Mouse (Mus musculus) mesoderm, embryonic 11.5 days (tissue): ENCODE results near the gene Zfp316.

Source experiments
- DNase-seq: peaks from one replicate; pipeline ENCODE4 v3.0.0-alpha.2; 2012; ENCODE audit warnings: low read depth, low spot score

The Zfp316 gene

DNA sequence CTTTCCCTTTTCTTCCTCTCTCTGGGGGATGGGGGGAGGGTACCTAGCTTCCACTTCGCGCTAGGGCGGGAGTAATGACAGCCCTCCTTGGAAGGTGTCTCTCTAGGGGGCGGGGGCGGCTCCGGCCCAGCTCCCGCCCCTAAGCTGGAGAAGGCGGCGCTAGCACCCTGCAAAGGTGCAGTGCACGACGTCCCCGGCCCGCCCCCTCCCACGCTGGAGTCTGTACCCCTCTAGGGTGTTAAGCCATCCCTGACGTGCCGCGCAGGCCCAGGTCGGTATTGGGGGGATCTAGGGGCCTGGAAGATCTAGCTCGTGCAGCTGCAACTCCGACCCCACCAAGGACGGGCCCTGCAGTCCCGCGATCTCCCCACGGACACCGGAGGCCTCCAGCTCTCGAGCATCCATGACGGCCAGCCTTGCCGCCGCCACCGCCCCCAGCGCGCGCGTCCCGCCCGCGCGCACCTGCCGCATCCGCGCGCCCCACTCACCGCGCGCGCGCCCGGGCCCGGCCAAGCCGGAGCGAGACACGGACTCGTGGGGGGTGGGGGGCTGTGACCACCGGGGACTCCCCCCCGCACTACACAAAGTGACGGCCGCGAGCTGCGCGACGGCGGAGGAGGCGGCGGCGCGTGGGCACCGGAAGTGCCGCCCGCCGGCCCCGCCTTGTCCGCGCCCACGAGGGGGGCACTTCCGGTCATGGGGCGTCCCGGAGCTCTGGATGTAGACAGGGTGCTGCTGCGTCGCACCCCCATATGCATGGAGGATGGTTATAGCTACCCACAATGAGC, at the start of gene Zfp316:
Zfp316 (minus strand) TSS at position 660 of the 788 bp plus-strand sequence.
- DNase-seq: peak; percentile 58

DNA sequence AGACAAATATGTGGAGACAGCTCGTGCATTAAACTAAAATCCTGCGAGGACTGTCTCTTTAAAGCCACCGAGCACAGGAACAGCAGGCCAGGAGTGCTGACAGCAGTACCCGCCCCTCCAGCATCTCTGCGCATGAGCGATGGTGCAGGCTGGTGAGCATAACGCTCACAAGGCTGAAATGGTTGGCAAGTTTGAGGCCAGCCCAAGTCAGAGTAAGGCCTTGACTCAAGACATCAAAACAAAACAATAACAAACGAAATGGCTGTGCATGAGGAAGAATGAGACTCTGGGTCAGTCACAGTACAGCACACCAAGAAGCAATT, 47.4 kb upstream of the Zfp316 start:
- DNase-seq: no peak

DNA sequence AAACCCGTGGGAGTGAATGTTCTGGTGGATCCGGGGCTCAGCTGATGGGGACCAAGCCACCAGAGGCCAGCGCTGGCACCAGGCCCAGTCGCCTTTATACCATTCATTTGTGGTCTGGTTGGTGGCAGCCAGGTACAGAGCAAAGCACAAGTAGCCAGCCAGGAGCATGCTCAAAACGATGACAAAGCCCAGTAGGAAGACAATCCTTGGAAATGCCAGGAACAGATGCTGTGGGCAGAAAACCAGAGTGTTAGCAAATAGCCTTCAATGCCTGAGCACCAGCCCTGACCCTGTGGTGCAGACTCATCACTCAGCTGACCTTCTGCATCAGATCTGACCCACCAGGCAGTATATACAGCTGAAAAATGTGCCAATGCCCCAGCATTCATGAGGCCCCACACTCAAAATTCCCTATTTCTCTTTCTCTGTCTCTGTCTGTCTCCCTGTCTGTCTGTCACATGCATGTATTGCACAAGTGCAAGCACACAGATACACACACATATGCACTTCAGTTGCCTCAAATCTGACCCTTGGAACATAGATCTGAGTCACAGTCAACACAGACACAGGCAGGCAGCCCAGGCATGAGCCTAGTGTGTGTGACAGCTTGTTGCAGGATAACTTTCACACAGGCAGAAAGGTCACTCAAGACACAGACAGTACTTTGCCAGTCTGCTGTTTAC, 46.9 kb upstream of the Zfp316 start:
- no peak for DNase-seq

DNA sequence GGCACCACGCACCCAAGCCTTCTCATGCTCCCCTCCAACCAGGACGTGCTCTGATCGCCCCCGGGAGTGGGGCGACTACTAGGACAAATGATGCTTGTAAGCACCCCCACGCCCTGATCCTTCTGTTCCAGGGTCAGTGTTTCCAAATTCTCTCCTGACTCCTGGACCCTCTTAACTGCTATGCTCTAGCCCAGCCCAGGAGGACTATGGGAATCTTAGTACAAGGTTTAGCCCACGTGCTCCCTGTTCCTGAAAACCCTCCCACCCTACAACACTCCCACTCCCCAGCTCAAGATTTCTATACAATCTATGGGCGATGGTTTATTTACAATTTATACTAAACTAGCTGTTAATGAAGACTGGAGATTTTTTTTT, 45.7 kb upstream of the Zfp316 start:
- no peak for DNase-seq

DNA sequence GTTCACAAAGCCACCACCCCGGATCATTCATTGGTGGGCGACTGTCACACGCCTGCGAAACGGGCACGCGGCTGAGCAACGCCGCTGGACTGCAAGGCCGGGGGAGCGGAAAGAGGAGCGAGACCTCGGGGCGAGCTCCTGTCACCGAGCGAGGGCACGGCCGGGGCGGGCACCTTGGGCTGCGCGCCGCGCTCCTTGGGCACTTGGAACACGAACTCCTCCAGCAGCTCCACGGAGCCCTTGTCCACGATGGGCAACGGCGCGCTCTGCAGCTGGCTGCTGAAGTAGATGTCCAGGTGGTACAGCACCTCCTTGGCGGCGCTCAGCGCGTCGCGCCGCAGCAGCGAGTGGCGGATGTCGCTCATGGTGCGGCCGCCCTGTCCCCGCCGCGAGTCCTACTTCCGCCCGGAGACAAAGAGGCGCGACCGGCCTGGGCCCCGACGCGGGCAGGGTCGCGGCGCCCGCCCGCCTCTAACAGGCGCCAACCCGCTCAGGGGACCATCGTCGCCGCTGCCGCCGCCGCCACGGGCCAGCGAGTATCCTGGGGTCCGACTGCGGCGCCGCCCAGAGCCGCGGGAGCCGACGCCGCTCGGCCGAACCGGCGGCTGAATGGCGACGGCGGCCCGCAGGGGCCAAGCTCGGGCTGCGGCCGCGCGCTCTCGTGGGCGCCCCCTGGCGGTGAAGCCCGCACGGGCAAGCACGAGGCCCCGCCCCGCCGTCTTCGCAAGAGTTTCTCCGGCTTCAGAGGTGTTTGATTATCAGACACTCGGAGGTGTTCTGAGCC, 45.1 kb upstream of the Zfp316 start, which contains the start of gene E130309D02Rik:
E130309D02Rik (minus strand) TSS at position 631 of the 784 bp plus-strand sequence.
- DNase-seq: peak; percentile 85

DNA sequence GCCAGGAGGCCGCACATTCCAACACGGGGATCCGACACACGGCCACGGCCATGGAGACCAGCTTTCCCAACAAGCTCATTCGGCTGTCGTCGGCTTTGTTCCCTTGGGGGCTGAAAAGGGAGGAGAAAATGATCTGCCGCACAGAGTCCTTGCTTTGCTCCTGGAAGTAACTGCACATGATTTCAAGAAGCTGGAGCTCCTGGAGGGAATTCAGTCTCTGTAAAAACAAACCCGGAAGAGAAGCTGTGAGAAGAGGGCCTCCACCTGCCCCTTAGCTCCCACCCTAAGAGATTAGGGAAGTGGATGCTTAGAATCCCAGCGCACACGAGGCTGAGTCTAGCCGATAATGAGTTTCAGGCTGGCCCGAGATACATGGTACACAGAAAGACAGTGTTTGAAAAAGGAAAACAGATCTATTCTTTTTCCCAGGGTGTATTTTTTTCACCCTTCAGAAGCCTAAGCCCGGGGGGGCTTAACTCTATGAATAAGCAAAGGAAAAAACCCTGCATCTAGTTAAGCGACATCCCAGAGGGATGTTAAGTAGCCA, 44.4 kb upstream of the Zfp316 start:
- DNase-seq: no peak

DNA sequence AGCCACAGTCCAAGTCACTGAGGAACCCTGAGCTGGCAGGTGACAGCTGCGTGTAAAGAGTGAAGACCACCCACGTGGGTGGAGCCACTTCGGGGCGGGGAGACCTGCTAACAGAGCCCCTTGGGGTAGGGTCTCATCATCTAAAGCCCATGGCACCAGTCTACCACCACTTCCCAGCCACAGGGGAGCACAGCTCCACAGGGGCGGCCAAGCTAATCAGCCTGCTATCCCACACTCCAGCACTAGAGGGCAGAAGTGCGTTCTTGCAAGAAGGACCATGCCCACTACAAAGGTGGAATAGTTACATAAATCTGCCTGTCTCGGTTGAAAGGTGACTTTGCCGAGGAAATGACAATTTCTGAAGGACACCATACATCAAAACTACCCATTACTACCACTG, 42.1 kb upstream of the Zfp316 start:
- DNase-seq: peak; percentile 85

DNA sequence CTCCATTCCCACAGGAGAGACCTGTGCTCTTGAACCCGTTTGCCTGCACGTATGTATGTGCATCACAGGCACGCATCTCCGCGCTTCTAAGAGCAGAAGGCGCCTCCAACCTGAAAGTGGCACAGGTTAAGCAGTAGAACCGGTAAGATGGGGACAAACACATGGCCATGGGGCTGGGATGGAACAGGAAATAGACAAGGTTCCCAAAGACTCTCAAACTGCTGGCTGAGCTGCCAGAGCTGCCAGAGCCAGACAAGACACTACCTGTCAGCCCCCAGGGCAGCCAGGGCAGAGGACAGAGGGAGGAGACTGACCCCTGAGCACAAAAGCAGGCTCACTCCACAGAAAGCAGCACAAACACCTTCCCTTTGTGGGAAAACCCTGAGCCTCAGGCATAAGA, 40.1 kb upstream of the Zfp316 start:
- DNase-seq: no peak

DNA sequence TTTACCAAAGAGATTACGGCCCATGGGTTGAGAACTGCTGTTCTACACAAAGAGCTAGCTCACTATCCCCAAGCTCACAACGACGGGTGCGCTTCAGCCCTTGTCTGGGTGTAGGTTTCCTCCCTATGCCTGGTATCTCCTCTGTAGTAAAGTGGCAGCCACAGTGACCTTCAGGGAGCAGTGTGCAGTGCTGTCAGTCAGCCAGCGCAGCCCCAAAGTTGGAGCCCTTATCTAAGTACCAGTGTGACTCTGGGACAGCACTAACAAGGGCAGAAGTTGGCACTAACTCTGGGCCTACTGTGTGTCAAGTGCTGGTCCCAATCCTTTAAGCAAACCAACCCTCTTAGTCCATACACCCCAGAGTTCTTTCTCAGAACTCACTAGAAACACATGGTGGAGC, 39.0 kb upstream of the Zfp316 start:
- DNase-seq: no peak

DNA sequence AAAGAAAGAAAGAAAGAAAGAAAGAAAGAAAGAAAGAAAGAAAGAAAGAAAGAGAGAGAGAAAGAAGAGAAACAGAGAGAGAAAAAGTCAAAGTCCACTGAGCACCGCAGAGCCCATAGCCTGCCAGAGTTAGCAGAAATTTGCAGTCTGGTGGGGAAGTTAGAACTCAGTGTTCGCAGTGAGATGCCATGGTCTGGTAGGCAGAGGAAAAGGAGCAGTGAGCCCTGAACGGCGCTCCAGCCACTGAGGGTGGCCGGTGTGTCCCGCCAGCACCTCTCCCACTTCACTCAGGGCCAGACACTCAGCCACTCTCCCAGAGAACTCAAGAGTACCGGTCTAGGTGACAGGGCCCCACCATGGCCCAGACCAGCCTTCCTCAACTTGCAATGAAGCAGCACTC, 34.4 kb upstream of the Zfp316 start:
- DNase-seq: no peak

DNA sequence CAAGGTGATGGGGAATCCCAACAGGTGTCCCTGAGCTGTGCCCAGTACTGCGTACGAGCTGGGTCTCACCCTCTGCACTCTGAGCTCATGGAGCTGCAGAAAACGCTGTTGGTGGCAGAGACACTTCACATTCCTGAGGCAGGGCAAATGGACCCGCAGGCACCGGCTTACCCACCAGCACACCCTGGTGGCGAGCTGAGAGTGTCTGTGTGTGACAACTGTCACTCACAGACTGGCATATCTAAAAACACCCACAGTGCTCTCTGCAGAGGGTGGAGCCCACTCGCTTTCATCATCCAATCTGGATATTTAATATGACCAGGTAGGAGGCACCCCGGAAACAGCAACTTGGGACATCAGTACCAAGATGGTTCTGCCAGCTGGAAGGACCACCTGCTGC, 31.5 kb upstream of the Zfp316 start:
- no peak for DNase-seq

DNA sequence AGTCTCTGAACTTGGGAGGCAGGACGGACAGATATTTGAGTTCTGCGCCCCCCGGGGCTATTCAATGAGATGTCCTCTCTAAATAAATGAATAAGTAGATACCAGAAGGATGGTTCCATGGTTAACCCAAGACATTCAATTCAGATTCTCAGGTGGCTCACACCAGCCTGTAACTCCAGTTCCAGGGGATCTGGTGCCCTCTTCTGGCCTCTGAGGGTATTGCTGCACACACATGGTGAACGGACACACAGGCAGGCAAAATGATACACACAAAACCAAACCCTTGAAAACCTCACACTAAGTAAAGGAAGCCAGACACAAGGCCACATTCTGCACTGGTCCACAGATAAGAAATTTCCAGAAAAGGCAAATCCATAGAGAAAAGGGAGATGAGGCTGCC, 29.9 kb upstream of the Zfp316 start:
- DNase-seq: peak; percentile 33

DNA sequence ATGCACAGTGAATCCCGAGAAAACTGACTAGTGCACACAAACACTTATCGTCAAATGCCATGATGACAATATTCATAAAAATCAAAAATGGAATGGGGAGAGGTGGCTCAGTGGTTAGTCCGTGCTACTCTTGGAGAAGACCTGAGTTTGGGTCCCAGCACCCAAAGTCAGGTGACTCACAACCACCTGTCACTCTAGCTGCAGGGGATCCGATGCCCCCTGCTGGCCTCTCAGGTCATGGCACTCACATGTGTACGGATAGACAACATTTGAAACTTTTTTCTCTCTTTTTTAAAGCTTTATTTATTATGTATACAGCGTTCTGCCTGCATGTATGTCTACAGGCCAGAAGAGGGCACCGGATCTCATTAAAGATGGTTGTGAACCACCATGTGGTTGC, 28.6 kb upstream of the Zfp316 start:
- no peak for DNase-seq

DNA sequence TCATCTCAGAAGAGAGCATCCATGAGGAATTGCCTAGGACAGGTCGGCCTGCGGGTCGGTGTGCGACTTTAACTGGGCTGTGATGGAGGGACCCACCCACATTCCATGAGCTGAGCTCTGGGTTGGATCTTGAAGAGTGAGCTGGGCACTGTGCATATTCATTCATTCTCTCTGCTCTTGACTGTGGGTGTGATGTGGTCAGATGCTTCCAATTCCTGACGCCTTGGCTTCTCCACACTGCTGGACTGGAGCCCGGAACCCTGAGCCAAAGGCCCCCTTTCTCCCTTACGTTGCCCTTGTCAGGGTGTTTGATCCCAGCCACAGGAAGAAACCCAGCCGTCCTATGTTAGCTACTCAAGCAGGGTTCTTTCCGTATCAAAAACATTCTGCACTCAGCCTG, 28.2 kb upstream of the Zfp316 start:
- DNase-seq: no peak

DNA sequence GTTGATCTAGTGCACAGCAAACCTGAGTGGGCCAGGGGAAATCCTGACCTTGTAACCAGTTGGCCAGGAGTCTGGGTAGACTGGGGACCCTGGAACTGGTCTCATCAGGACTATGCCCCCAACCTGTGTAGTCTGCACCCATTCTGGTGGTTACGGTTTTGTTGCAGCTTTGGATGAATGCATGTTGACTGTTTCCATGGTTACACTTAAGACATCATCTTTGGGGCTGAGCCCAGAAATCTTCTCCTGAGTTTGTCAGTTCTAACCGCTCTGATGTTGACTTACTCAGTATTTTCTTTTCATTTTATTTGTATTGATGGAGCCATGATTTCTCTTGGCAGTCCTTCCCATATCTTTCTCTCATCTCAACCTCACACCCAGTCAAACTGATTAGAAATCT, 25.5 kb upstream of the Zfp316 start:
- DNase-seq: no peak

DNA sequence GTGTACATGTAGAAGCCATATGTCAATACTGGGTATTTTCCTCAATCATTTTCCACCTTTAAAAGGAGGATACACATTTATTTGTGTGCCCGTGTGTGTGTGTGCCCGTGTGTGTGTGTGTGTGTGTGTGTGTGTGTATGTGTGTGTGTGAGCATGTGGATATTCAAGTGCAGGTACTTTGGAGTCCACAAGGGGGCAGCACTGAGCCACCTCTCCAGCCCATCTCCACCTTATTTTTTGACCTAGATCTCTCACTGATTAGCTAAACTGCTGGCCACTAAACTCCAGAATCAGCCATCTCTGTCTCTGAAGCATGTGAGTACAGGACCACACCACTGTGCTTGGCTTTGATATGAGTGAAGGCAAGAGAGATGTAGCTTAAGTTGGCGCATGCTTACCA, 25.0 kb upstream of the Zfp316 start:
- DNase-seq: no peak

DNA sequence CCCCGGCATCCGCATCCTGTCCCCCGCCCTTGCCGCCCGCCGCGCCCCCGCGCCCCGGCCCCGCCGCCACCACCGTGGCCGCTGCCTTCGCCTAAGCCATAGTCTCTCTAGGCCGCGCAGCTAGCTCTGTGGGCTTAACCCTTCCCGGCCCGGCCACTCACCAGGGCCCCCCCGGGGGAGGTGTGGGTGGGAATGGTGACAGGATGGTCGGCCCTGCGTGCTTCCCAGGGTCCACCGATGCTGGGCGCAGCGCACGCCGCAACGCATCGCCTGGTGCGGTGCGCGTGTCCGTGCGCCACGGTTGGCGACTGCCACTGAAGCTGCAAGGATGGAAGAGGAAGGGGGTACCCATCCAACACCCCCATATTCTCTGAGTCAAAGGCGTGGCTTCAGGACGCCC, 23.6 kb upstream of the Zfp316 start, which contains the start of gene Zfp853:
Zfp853 (minus strand) TSS at position 220 of the 400 bp plus-strand sequence.
- DNase-seq: no peak

DNA sequence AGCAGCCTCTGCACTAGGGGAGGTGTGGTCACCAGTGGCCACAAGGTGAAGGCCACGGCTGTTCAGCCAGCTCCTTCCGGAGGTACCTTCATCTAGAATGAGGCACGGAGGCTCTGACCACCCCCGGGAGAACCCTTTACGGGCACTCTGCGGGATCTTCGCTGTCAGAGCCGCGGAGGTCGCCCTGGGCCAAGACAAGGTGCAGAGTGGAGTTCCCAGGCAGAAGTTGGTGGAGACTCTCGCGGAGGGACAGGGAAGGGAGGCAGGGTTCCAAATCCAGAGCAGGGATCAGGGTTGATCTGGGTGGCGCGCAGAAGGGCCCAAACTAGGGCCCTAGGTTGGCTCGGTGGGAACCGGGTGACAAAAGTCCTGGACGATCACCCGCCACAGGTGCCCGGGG, 23.1 kb upstream of the Zfp316 start:
- no peak for DNase-seq

DNA sequence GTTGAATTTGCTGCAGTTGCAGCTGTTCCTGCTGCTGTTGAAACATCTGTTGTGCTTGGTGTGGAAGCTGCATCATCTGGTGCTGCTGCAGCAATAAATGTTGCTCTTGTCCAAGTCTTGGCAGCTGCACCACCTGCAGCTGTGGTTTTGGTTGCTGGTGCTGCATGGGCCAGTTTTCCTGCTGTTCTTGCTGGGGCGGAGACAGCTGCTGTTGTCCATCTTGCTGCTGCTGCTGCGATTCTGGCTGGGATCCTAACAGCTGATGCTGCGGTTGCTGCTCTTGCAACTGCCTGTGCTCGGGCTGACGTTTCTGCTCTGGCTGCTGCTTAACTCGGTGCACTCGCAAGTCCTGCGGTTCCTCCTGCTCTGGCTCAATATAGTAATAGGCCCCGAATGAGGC, 19.5 kb upstream of the Zfp316 start:
- DNase-seq: no peak

DNA sequence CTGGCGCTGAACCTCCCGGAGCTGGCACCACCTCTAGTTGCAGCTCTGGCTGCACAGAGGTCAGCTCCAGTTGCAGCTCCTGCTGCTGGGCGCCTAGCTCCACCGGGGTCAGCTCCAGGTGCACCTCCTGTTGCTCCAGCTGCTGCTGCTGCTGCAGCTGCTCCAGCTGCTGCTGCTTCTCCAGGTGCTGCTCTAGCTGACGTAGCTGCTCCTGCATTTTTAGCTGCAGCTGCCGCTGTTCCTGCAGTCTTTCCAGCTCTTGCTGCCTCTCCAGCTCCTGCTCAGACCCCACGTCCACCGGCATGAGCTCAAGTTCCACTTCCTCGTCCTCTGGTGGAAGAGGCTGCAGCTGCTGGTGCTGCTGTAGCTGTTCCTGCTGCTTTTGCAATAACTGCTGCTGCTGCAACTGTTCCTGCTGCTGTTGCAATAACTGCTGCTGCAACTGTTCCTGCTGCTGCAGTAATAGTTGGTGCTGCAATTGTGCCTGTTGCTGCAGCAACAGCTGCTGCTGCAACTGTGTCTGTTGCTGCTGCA, 18.6 kb upstream of the Zfp316 start:
- DNase-seq: peak; percentile 23

DNA sequence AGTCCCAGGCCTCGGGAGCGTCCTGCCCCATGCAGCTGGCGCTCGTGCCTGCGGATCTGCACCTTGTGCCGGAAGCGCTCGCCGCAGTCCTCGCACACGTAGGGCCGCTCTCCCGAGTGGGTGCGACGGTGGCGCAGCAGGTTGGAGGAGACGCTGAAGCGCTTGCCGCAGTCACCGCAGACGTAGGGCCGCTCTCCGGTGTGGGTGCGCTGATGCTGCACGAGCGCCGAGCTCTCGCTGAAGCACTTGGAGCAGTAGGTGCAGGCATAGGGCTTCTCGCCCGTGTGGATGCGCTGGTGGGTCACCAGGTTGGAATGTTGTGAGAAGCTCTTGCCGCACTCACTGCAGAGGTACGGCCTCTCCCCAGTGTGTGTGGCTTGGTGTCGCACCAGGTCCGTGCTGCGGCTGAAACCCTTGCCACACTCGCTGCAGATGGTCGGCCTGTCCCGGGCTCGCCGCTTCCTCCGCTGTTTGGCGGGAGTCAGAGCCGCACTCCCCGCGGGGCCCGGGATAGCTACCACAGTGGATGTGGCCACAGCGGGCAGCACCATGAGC, 18.0 kb upstream of the Zfp316 start:
- DNase-seq: peak; percentile 24

DNA sequence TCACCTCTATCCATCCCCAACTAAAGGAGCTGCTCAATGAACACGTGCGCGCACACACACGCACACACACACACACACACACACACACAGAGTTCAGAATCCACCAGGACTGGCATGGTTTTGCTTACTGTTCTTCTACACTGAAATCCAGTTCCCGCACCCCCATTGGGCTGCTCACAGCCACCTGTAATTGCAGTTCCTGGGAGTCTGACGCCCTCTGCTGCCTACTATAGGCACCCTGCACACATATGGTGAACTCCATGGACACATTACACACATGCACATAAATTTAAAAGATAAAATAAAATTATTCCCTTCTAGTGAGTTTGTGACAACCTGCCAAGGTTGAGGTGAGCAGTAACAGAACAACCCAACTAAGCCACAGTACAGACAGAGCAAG, 14.9 kb upstream of the Zfp316 start:
- no peak for DNase-seq
